Mouse (Mus musculus): ENCODE results near the gene Tmem175. TPM values are rescaled to one million over a fixed set of nuclear protein-coding genes. Genes with fewer than 3 reads are reported as not detected.
"Not testable (repeated sequence)": the region's sequence is repeated elsewhere in the genome, so short reads cannot be mapped to it uniquely, and the experiment has no call there.

The Tmem175 gene
- polyA plus RNA-seq (2015; fragmentation: Nextera tagmentation; extraction: Ambion mirVana): 23.9 and 26.4 TPM in 2 replicates

- WGBS: under 1% methylated on average over 58 of the region's 58 CpGs
- peak within 1 kb of the TSS; percentile 94 for H3K4me2 ChIP-seq
- no peaks in the 10 kb centered on the region for H3K36me3 ChIP-seq
- peak within 1 kb of the TSS; percentile 94 for H3K27ac ChIP-seq
- peaks cover 29% of the 10 kb centered on the region for H3K4me1 ChIP-seq (replicated peaks)
- peak within 1 kb of the TSS; percentile 95 for H3K9ac ChIP-seq
- H3K4me3 ChIP-seq: peak within 1 kb of the TSS; percentile 84
- no peaks in the 10 kb centered on the region for H3K9me3 ChIP-seq
- ATAC-seq (ENCODE audit: low FRiP score): peak; percentile 97
- no peaks in the 10 kb centered on the region for H3K27me3 ChIP-seq
These were observed at the start of gene Tmem175, which contains the start of gene Gak for GRCm38 (mm10) chr5:108629634-108630483. Gene Tmem175, plus strand, starts transcription at chr5:108629770. Gene Gak, minus strand, starts transcription at chr5:108629755.

GRCm38 (mm10) chr5:108581361-108581891 lies 48.1 kb upstream of the Tmem175 start:
- Histone ChIP-seq H3K27ac (0 out of 2 replicates have a peak overlapping the region, but pooled peaks have one; percentile 35), H3K9me3 (no peaks in the 10 kb centered on the region), H3K4me2 (no peak overlapping the region), H3K27me3 (no peaks in the 10 kb centered on the region), H3K4me1 (replicated peaks) (no peaks in the 10 kb centered on the region), H3K4me3 (no peak overlapping the region), H3K9ac (no peak overlapping the region), H3K36me3 (peaks cover 89% of the 10 kb centered on the region)
- WGBS: 91% methylated on average over 3 of the region's 3 CpGs
- ATAC-seq (ENCODE audit: low FRiP score): no peak

- Histone ChIP-seq H3K9ac (no peak overlapping the region), H3K36me3 (peaks cover 96% of the 10 kb centered on the region), H3K9me3 (no peaks in the 10 kb centered on the region), H3K27me3 (no peaks in the 10 kb centered on the region), H3K4me2 (no peak overlapping the region), H3K4me3 (no peak overlapping the region), H3K27ac (no peak overlapping the region), H3K4me1 (replicated peaks) (no peaks in the 10 kb centered on the region)
- 93% methylated on average over 1 of the region's 1 CpGs for WGBS
- ATAC-seq (ENCODE audit: low FRiP score): no peak
These were observed 29.6 kb upstream of the Tmem175 start for GRCm38 (mm10) chr5:108599923-108600322.

- no peaks in the 10 kb centered on the region for H3K9me3 ChIP-seq
- no peak overlapping the region for H3K9ac ChIP-seq
- H3K27ac ChIP-seq: no peak overlapping the region
- no peaks in the 10 kb centered on the region for H3K4me1 ChIP-seq (replicated peaks)
- H3K27me3 ChIP-seq: no peaks in the 10 kb centered on the region
- whole genome bisulfite sequencing: 92% methylated on average over 9 of the region's 9 CpGs
- H3K4me3 ChIP-seq: no peak overlapping the region
- H3K4me2 ChIP-seq: no peak overlapping the region
- no peak for ATAC-seq (ENCODE audit: low FRiP score)
- peaks cover 96% of the 10 kb centered on the region for H3K36me3 ChIP-seq
These were observed 27.0 kb upstream of the Tmem175 start for GRCm38 (mm10) chr5:108602537-108602936.

GRCm38 (mm10) chr5:108610426-108610825 lies 19.1 kb upstream of the Tmem175 start:
- no peaks in the 10 kb centered on the region for H3K4me1 ChIP-seq (replicated peaks)
- no peak overlapping the region for H3K4me3 ChIP-seq
- no peak for ATAC-seq (ENCODE audit: low FRiP score)
- H3K27me3 ChIP-seq: no peaks in the 10 kb centered on the region
- H3K9me3 ChIP-seq: no peaks in the 10 kb centered on the region
- 92% methylated on average over 1 of the region's 1 CpGs for WGBS
- no peak overlapping the region for H3K9ac ChIP-seq
- no peak overlapping the region for H3K27ac ChIP-seq
- peaks cover 94% of the 10 kb centered on the region for H3K36me3 ChIP-seq
- no peak overlapping the region for H3K4me2 ChIP-seq

GRCm38 (mm10) chr5:108621870-108622269 lies 7.7 kb upstream of the Tmem175 start:
- Histone ChIP-seq H3K4me3 (no peak overlapping the region), H3K4me2 (no peak overlapping the region), H3K9me3 (no peaks in the 10 kb centered on the region), H3K27me3 (no peaks in the 10 kb centered on the region), H3K36me3 (peaks cover 53% of the 10 kb centered on the region), H3K9ac (no peak overlapping the region), H3K27ac (no peak overlapping the region), H3K4me1 (replicated peaks) (peaks cover under 1% of the 10 kb centered on the region; the same call in 1 of the 2 replicates)
- no peak for ATAC-seq (ENCODE audit: low FRiP score)
- WGBS: 88% methylated on average over 2 of the region's 2 CpGs

- 87% methylated on average over 4 of the region's 4 CpGs for WGBS
- peaks cover 29% of the 10 kb centered on the region for H3K4me1 ChIP-seq (replicated peaks)
- H3K27ac ChIP-seq: no peak overlapping the region
- no peak overlapping the region for H3K9ac ChIP-seq
- no peaks in the 10 kb centered on the region for H3K9me3 ChIP-seq
- ATAC-seq (ENCODE audit: low FRiP score): no peak
- H3K4me2 ChIP-seq: no peak overlapping the region
- no peaks in the 10 kb centered on the region for H3K27me3 ChIP-seq
- H3K4me3 ChIP-seq: no peak overlapping the region
- H3K36me3 ChIP-seq: peaks cover 34% of the 10 kb centered on the region
These were observed 3.4 kb upstream of the Tmem175 start for GRCm38 (mm10) chr5:108626050-108626660.

- Histone ChIP-seq H3K36me3 (peaks cover 7% of the 10 kb centered on the region), H3K9ac (peak overlapping the region; percentile 95), H3K4me3 (peak overlapping the region; percentile 84), H3K4me1 (replicated peaks) (peaks cover 29% of the 10 kb centered on the region), H3K27me3 (no peaks in the 10 kb centered on the region), H3K4me2 (peak overlapping the region; percentile 94), H3K9me3 (no peaks in the 10 kb centered on the region), H3K27ac (peak overlapping the region; percentile 94)
- WGBS: 2% methylated on average over 32 of the region's 32 CpGs
- peak; percentile 87 for ATAC-seq (ENCODE audit: low FRiP score)
These were observed 508 bp upstream of the Tmem175 start for GRCm38 (mm10) chr5:108628891-108629633.

- H3K9me3 ChIP-seq: no peaks in the 10 kb centered on the region
- H3K4me3 ChIP-seq: no peak overlapping the region
- peaks cover 6% of the 10 kb centered on the region for H3K36me3 ChIP-seq
- no peak for ATAC-seq (ENCODE audit: low FRiP score)
- no peaks in the 10 kb centered on the region for H3K27me3 ChIP-seq
- H3K27ac ChIP-seq: no peak overlapping the region
- peaks cover 11% of the 10 kb centered on the region for H3K4me1 ChIP-seq (replicated peaks)
- H3K4me2 ChIP-seq: no peak overlapping the region
- H3K9ac ChIP-seq: no peak overlapping the region
- 91% methylated on average over 4 of the region's 4 CpGs for WGBS
These were observed 4.1 kb downstream of the Tmem175 start for GRCm38 (mm10) chr5:108633676-108634075.

GRCm38 (mm10) chr5:108634088-108634487 lies 4.5 kb downstream of the Tmem175 start:
- ATAC-seq (ENCODE audit: low FRiP score); H3K27me3 ChIP-seq; H3K9me3 ChIP-seq; H3K27ac ChIP-seq; H3K36me3 ChIP-seq; H3K4me2 ChIP-seq; H3K4me3 ChIP-seq; H3K4me1 ChIP-seq (replicated peaks); H3K9ac ChIP-seq: not testable (repeated sequence)
- 90% methylated on average over 3 of the region's 3 CpGs for WGBS

- Histone ChIP-seq H3K4me3 (no peak overlapping the region), H3K4me2 (no peak overlapping the region), H3K36me3 (peaks cover 17% of the 10 kb centered on the region), H3K27me3 (no peaks in the 10 kb centered on the region), H3K9ac (no peak overlapping the region), H3K27ac (no peak overlapping the region), H3K9me3 (no peaks in the 10 kb centered on the region), H3K4me1 (replicated peaks) (no peaks in the 10 kb centered on the region)
- no peak for ATAC-seq (ENCODE audit: low FRiP score)
- 82% methylated on average over 4 of the region's 4 CpGs for WGBS
These were observed 6.6 kb downstream of the Tmem175 start for GRCm38 (mm10) chr5:108636172-108636571.

GRCm38 (mm10) chr5:108643674-108644073 lies 14.1 kb downstream of the Tmem175 start:
- Histone ChIP-seq H3K27me3 (no peaks in the 10 kb centered on the region), H3K4me2 (no peak overlapping the region), H3K27ac (no peak overlapping the region), H3K4me3 (no peak overlapping the region), H3K9me3 (no peaks in the 10 kb centered on the region), H3K9ac (no peak overlapping the region), H3K36me3 (peaks cover 75% of the 10 kb centered on the region), H3K4me1 (replicated peaks) (no peaks in the 10 kb centered on the region)
- no peak for ATAC-seq (ENCODE audit: low FRiP score)
- 90% methylated on average over 2 of the region's 2 CpGs for WGBS
